Mouse (Mus musculus) ES-E14 (cell line): Measurements from ENCODE around the gene Saa1. TPM values are rescaled to one million over a fixed set of nuclear protein-coding genes. Genes with fewer than 3 reads are reported as not detected.

ENCODE experiments used
- DNase-seq: peaks from one replicate; pipeline ENCODE4 v3.0.0-alpha.2; 2013; ENCODE audit warnings: low read depth, low spot score
- H3K27ac ChIP-seq: 2 replicates; pipeline ENCODE4 v1.5.1; 2012; ENCODE audit warnings: low read depth, mild to moderate bottlenecking, low read length, moderate library complexity, mixed read lengths; ENCODE audit not compliant: poor library complexity, insufficient read depth, severe bottlenecking
- H3K36me3 ChIP-seq: 2 replicates; pipeline ENCODE4 v1.6.1; 2012; ENCODE audit warnings: mild to moderate bottlenecking, low read length, moderate library complexity, mixed read lengths; ENCODE audit not compliant: control insufficient read depth, poor library complexity, insufficient read depth, severe bottlenecking
- H3K4me1 ChIP-seq, 2 experiments: fragments of 150-350 bp in 1 of 2; sonication (generic) in 1 of 2; 2 replicates each; pipeline ENCODE4 v1.6.1; 2012; ENCODE audit warnings: low read length in 2 of 2, mild to moderate bottlenecking in 1 of 2, mixed read lengths in 1 of 2; ENCODE audit not compliant: control insufficient read depth in 2 of 2, insufficient read depth in 2 of 2, poor library complexity in 1 of 2
- H3K4me3 ChIP-seq, 2 experiments: fragments of 150-350 bp in 1 of 2; sonication (generic) in 1 of 2; 2 replicates each; pipeline ENCODE4 v1.5.1; 2012; ENCODE audit warnings: low read length in 2 of 2, low read depth in 1 of 2, mild to moderate bottlenecking in 1 of 2, mixed read lengths in 1 of 2; ENCODE audit not compliant: insufficient read depth in 1 of 2, poor library complexity in 1 of 2, severe bottlenecking in 1 of 2
- H3K9ac ChIP-seq: 2 replicates; pipeline ENCODE4 v1.6.1; 2012; ENCODE audit warnings: low read depth, mild to moderate bottlenecking, low read length, mixed read lengths; ENCODE audit not compliant: poor library complexity, insufficient read depth, severe bottlenecking
- H3K9me3 ChIP-seq: fragments of 150-350 bp; sonication (generic); 2 replicates; pipeline ENCODE4 v1.6.1; 2012; ENCODE audit warnings: low read depth, mild to moderate bottlenecking, low read length; ENCODE audit not compliant: control insufficient read depth, insufficient read depth
- CHD2 ChIP-seq: IDR thresholded peaks from 2 replicates; pipeline ENCODE4 v1.6.1; 2014; ENCODE audit warnings: mild to moderate bottlenecking, low read depth, low read length, inconsistent platforms
- HCFC1 ChIP-seq: IDR thresholded peaks from 2 replicates; pipeline ENCODE4 v1.6.1; 2012; ENCODE audit warnings: low read length, inconsistent platforms, borderline replicate concordance; ENCODE audit not compliant: insufficient read depth
- MAFK ChIP-seq: IDR thresholded peaks from 2 replicates; pipeline ENCODE4 v1.6.1; 2014; ENCODE audit warnings: mild to moderate bottlenecking, low read depth, low read length, inconsistent platforms; ENCODE audit not compliant: insufficient read depth
- ZC3H11A ChIP-seq: IDR thresholded peaks from 2 replicates; pipeline ENCODE4 v1.6.1; 2012; ENCODE audit warnings: low read depth, mild to moderate bottlenecking, inconsistent platforms, low read length, borderline replicate concordance
- ZNF384 ChIP-seq: IDR thresholded peaks from 2 replicates; pipeline ENCODE4 v1.6.1; 2012; ENCODE audit warnings: low read depth, low read length, inconsistent platforms
- in situ Hi-C, 2 experiments: fragments of 600-800 bp; cut with MboI; formaldehyde crosslinking; loops; one replicate each; pipeline ENCODE4 v1.15.1; 2025; ENCODE audit warnings: low sequenced_read_pairs in 2 of 2, inconsistent platforms in 1 of 2; ENCODE audit not compliant: unreplicated experiment in 2 of 2
- total RNA-seq: library from RNA; depleted of rRNA; stranded (reverse); fragments of 300-350 nt; gene quantifications from 2 replicates; pipeline ENCODE4 v1.2.3, GENCODE M21; 2012

Gene Saa1
- total RNA-seq, 1 experiment, result not detected

DNA sequence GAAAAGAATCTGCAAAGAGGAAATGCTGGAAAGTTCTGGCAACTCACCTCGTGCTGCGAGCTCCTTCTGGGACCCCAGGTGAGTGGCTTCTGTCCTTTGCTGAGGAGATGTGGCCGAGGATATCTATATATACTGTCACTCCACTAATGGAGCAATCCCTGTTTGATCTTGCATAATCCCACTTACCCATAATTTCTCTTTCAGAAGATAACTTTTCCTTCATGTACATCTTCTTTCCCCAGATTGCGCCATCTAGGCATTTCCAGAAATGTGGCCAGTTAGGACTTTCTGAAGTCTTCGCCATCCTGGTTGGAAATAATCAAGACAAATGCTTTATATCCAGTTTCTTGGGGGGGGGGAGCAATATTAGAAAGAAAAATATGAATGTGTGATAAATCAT lies 27.2 kb downstream of the Saa1 start, which contains the start of gene Saa3:
TSS of gene Saa3 (minus strand) at position 101 of the 400 bp plus-strand sequence.
- TF ChIP-seq ZC3H11A (no peak), HCFC1 (no peak), MAFK (no peak), CHD2 (no peak), ZNF384 (no peak)

DNA sequence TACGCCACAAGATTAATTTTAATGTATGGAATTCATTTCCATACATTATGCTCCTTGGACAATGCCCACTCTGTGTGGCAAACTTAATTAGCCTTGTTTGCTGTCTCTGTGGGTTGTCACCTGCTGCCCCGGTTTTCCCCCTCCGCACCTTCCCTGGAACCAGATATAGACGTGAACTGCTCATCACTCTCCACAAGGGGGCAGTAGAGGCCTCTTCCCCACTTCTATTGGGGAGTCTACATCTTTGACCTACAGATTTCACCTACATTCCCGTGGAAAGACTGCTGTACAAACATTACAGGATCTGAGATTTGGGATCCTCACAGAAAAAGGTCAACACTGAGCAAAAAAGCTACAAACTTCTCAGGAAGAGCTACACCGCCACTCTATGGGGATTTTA lies 28.3 kb downstream of the Saa1 start:
- Histone ChIP-seq H3K9ac (no peak overlapping the region), H3K9me3 (no peaks in the 10 kb centered on the region), H3K36me3 (no peaks in the 10 kb centered on the region), H3K27ac (no peak overlapping the region), H3K4me3 (no peak overlapping the region), H3K4me1 (no peaks in the 10 kb centered on the region)
- peak; percentile 56; the same call in 1 of the 2 replicates for TF ChIP-seq ZC3H11A
- TF ChIP-seq MAFK, result no peak
- no peak for TF ChIP-seq ZNF384
- in situ Hi-C loops, result no loop called here
- DNase-seq, result peak; percentile 78

More for the DNA sequence above, 27.2 kb downstream of the Saa1 start, which contains the start of gene Saa3:
- in situ Hi-C loops, result no loop called here
- DNase-seq, result no peak
- Histone ChIP-seq H3K4me3 (no peak within 1 kb of the TSS), H3K27ac (no peak within 1 kb of the TSS), H3K9ac (no peak within 1 kb of the TSS), H3K4me1 (no peaks in the 10 kb centered on the region), H3K9me3 (no peaks in the 10 kb centered on the region), H3K36me3 (no peaks in the 10 kb centered on the region)

DNA sequence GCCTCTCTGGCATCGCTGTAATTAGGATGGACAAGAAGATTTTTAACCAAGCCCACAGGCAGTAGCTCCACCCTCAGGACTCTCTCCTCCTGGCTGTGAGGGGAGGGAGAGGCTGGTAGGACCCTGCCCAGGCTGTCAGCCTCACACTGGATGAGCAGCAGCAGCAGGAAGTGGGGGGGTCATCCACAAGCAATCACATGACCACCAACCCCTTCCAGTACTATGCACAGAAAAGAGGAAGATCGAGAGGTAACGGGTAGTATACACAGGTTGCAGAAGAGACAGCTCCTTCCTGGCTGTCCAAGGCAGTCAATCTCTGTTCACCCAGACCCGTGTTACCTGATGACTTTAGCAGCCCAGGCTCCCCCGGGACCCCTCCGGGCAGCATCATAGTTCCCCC lies 30.5 kb downstream of the Saa1 start:
- Histone ChIP-seq H3K9ac (no peak overlapping the region), H3K4me3 (no peak overlapping the region), H3K27ac (no peak overlapping the region), H3K36me3 (peaks cover 2% of the 10 kb centered on the region; the same call in 1 of the 2 replicates), H3K4me1 (no peaks in the 10 kb centered on the region), H3K9me3 (no peaks in the 10 kb centered on the region)
- TF ChIP-seq ZNF384 (no peak), HCFC1 (no peak), MAFK (no peak), CHD2 (no peak), ZC3H11A (no peak)
- DNase-seq, result no peak
- in situ Hi-C loops, result no loop called here

DNA sequence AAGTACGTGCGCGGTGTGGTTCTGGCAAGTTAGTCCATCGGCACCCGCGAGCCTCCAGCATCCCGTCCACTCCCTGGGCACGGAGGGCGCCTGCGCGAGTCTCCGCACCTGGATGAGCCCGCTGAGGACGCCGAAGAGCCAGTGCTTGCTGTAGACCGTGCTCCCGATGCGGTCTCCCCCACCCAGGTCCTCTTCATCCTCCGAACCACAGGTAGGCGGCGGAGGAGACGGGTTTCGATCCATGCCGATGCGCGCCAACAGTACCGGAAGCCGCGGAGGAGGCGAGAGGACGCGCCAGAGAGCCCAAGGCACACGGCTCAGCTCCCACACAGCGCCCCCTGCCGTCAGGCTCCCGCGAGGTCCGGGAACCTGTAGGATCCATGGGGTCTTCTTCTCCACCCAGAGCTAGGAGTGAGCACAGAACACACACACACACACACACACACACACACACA lies 32.4 kb downstream of the Saa1 start, which contains the start of gene Saal1:
TSS of gene Saal1 (minus strand) at position 291 of the 455 bp plus-strand sequence.
- peak; percentile 80 for DNase-seq
- H3K27ac ChIP-seq, result no peak within 1 kb of the TSS

DNA sequence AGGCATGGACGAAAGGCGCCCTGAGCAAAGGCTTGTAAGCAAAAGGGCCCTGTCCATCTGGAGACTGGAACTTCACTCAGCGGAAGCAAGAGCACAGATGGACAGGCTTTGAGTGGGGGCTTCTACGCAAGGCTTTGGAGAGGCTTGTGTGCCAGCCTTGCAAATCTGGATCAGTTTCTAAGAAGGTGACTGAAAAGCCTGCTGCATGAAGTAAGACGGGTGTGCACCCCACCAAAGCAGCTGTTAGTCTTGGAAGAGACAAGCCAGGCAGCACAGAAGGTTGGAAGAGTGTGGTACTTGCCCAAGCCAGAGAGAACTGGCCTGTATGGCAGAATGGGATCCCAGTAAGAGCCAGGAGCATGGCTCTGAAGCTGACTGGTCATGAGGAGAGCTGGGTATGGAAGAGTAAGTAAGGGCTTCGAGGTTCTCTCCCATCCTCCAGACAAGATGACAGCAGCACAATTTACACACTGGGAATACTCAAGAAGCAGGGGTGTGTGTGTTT lies 42.2 kb downstream of the Saa1 start:
- Histone ChIP-seq H3K9me3 (no peaks in the 10 kb centered on the region), H3K4me1 (peaks cover 0 to 4% of the 10 kb centered on the region in 2 experiments; a peak in 1 of 4 replicates), H3K9ac (no peak overlapping the region), H3K27ac (no peak overlapping the region), H3K36me3 (peaks cover 44% of the 10 kb centered on the region), H3K4me3 (no peak overlapping the region)
- TF ChIP-seq CHD2, result no peak
- no peak for TF ChIP-seq ZC3H11A
- TF ChIP-seq ZNF384, result no peak
- no peak for TF ChIP-seq HCFC1
- TF ChIP-seq MAFK, result no peak
- no peak for DNase-seq
- in situ Hi-C loops, result no loop called here

More for the DNA sequence above, 32.4 kb downstream of the Saa1 start, which contains the start of gene Saal1:
- peaks cover 7% of the 10 kb centered on the region for H3K36me3 ChIP-seq
- TF ChIP-seq ZNF384, result no peak
- H3K4me3 ChIP-seq, result peak within 1 kb of the TSS; percentile 87
- no peaks in the 10 kb centered on the region for H3K9me3 ChIP-seq
- H3K9ac ChIP-seq, result peak within 1 kb of the TSS; percentile 92
- in situ Hi-C loops, result no loop called here
- no peaks in the 10 kb centered on the region for H3K4me1 ChIP-seq
